ENCODE assay signal across 19 mouse cellular contexts in genomic region chr10:122711381-122711811, GRCm38 (mm10). TPM values are rescaled to one million over a fixed set of nuclear protein-coding genes. Genes with fewer than 3 reads are reported as not detected.
DNase-seq lines count a peak whose midpoint lies in the region; ATAC-seq lines count a peak whose summit lies in the region.
"Had no signal": no experiment of that assay in that cellular context is flagged by ENCODE, and none has a peak within 500 bp of the region (broad histone marks: within the 10 kb centered on the region; RNA-seq: fewer than 3 reads in every experiment).

No protein-coding gene starts in this region.

- H3K9ac ChIP-seq in forebrain, embryonic 13.5 days = no peak overlapping the region
- no peak overlapping the region for H3K9ac ChIP-seq in forebrain, embryonic 11.5 days (ENCODE audit: low read length)
- 0 out of 2 replicates have a peak overlapping the region, but pooled peaks have one; percentile 7 for H3K9ac ChIP-seq in midbrain, embryonic 14.5 days (replicated peaks; ENCODE audit: low read length)
- no peak overlapping the region; the same call in 1 of the 2 replicates for H3K9ac ChIP-seq in midbrain, embryonic 13.5 days (replicated peaks)
- no peak overlapping the region for H3K9ac ChIP-seq in forebrain, embryonic 16.5 days (replicated peaks; ENCODE audit: low read depth, low read length)
- H3K9ac ChIP-seq in neural tube, embryonic 15.5 days (replicated peaks) = no peak overlapping the region
- H3K9ac ChIP-seq: heart, embryonic 13.5 days; liver, embryonic 12.5 days; lung, embryonic 14.5 days; stomach, embryonic 15.5 days had no signal

- no peaks in the 10 kb centered on the region for H3K9me3 ChIP-seq in forebrain, embryonic 13.5 days (replicated peaks)
- H3K9me3 ChIP-seq in forebrain, embryonic 11.5 days (ENCODE audit: control insufficient read depth, low read length) = no peaks in the 10 kb centered on the region
- no peaks in the 10 kb centered on the region for H3K9me3 ChIP-seq in midbrain, embryonic 14.5 days (ENCODE audit: control insufficient read depth, low read length)
- no peaks in the 10 kb centered on the region for H3K9me3 ChIP-seq in midbrain, embryonic 13.5 days
- no peaks in the 10 kb centered on the region for H3K9me3 ChIP-seq in forebrain, embryonic 16.5 days (ENCODE audit: control insufficient read depth, low read length)
- no peaks in the 10 kb centered on the region for H3K9me3 ChIP-seq in neural tube, embryonic 15.5 days (replicated peaks)
- H3K9me3 ChIP-seq: heart, embryonic 13.5 days; liver, embryonic 12.5 days; stomach, embryonic 15.5 days had no signal

- H3K36me3 ChIP-seq in forebrain, embryonic 13.5 days (ENCODE audit: poor library complexity, severe bottlenecking) = no peaks in the 10 kb centered on the region
- no peaks in the 10 kb centered on the region for H3K36me3 ChIP-seq in forebrain, embryonic 11.5 days (ENCODE audit: control insufficient read depth, insufficient read depth, low read length)
- H3K36me3 ChIP-seq in midbrain, embryonic 14.5 days (ENCODE audit: control insufficient read depth, insufficient read depth, low read length) = no peaks in the 10 kb centered on the region
- no peaks in the 10 kb centered on the region for H3K36me3 ChIP-seq in midbrain, embryonic 13.5 days
- H3K36me3 ChIP-seq in forebrain, embryonic 16.5 days (ENCODE audit: control insufficient read depth, insufficient read depth) = no peaks in the 10 kb centered on the region
- no peaks in the 10 kb centered on the region for H3K36me3 ChIP-seq in neural tube, embryonic 15.5 days
- H3K36me3 ChIP-seq: heart, embryonic 13.5 days; liver, embryonic 12.5 days; stomach, embryonic 15.5 days had no signal

- no peak for DNase-seq in forebrain, embryonic 11.5 days (ENCODE audit: low spot score)
- no peak for DNase-seq in midbrain, embryonic 14.5 days
- DNase-seq in urinary bladder, postnatal 25 days (ENCODE audit: low spot score) = no peak
- no peak for DNase-seq in cerebellum, adult 9-10 months
- DNase-seq: adrenal gland, adult 8-10 months; cerebellum, adult 18-20 months; heart, postnatal 4 days; kidney, postnatal 4 days; lung, embryonic 14.5 days; thymus, adult 2 months had no signal

- H3K4me3 ChIP-seq in forebrain, embryonic 13.5 days = no peak overlapping the region
- H3K4me3 ChIP-seq in forebrain, embryonic 11.5 days (ENCODE audit: low read depth, low read length) = no peak overlapping the region
- H3K4me3 ChIP-seq in midbrain, embryonic 14.5 days (replicated peaks; ENCODE audit: low read depth, low read length) = no peak overlapping the region
- no peak overlapping the region for H3K4me3 ChIP-seq in midbrain, embryonic 13.5 days (replicated peaks)
- H3K4me3 ChIP-seq in forebrain, embryonic 16.5 days (replicated peaks; ENCODE audit: low read length) = no peak overlapping the region
- no peak overlapping the region for H3K4me3 ChIP-seq in neural tube, embryonic 15.5 days (replicated peaks)
- H3K4me3 ChIP-seq: heart, embryonic 13.5 days; liver, embryonic 12.5 days; stomach, embryonic 15.5 days had no signal

- H3K4me2 ChIP-seq in forebrain, embryonic 13.5 days = no peak overlapping the region
- H3K4me2 ChIP-seq in forebrain, embryonic 11.5 days (ENCODE audit: low read depth, low read length, severe bottlenecking) = no peak overlapping the region
- H3K4me2 ChIP-seq in midbrain, embryonic 14.5 days (ENCODE audit: low read length) = no peak overlapping the region
- H3K4me2 ChIP-seq in midbrain, embryonic 13.5 days (replicated peaks) = no peak overlapping the region
- no peak overlapping the region for H3K4me2 ChIP-seq in forebrain, embryonic 16.5 days (ENCODE audit: low read length)
- H3K4me2 ChIP-seq in neural tube, embryonic 15.5 days = no peak overlapping the region
- H3K4me2 ChIP-seq: heart, embryonic 13.5 days; liver, embryonic 12.5 days; lung, embryonic 14.5 days; stomach, embryonic 15.5 days had no signal

- H3K27ac ChIP-seq in forebrain, embryonic 13.5 days = peak overlapping the region; percentile 22
- no peak overlapping the region for H3K27ac ChIP-seq in forebrain, embryonic 11.5 days (ENCODE audit: low read depth, low read length)
- no peak overlapping the region for H3K27ac ChIP-seq in midbrain, embryonic 14.5 days (replicated peaks; ENCODE audit: low read depth, low read length)
- no peak overlapping the region for H3K27ac ChIP-seq in midbrain, embryonic 13.5 days
- no peak overlapping the region; the same call in none of the 2 replicates for H3K27ac ChIP-seq in forebrain, embryonic 16.5 days (ENCODE audit: low read length)
- peak overlapping the region; percentile 14 for H3K27ac ChIP-seq in neural tube, embryonic 15.5 days (replicated peaks)
- H3K27ac ChIP-seq: heart, embryonic 13.5 days; liver, embryonic 12.5 days; stomach, embryonic 15.5 days had no signal

- no peaks in the 10 kb centered on the region for H3K27me3 ChIP-seq in forebrain, embryonic 13.5 days
- H3K27me3 ChIP-seq in forebrain, embryonic 11.5 days (ENCODE audit: control insufficient read depth, insufficient read depth, low read length) = no peaks in the 10 kb centered on the region
- no peaks in the 10 kb centered on the region for H3K27me3 ChIP-seq in midbrain, embryonic 14.5 days (ENCODE audit: control insufficient read depth, insufficient read depth, low read length)
- no peaks in the 10 kb centered on the region for H3K27me3 ChIP-seq in midbrain, embryonic 13.5 days
- H3K27me3 ChIP-seq in forebrain, embryonic 16.5 days (replicated peaks; ENCODE audit: control insufficient read depth, insufficient read depth, low read length) = no peaks in the 10 kb centered on the region
- no peaks in the 10 kb centered on the region for H3K27me3 ChIP-seq in neural tube, embryonic 15.5 days (replicated peaks)
- H3K27me3 ChIP-seq: CH12.LX; heart, embryonic 13.5 days; liver, embryonic 12.5 days; stomach, embryonic 15.5 days had no signal

- peak; percentile 61; the same call in 1 of the 2 replicates for ATAC-seq in forebrain, embryonic 13.5 days
- no peak for ATAC-seq in forebrain, embryonic 11.5 days (replicated peaks; ENCODE audit: low FRiP score)
- no peak for ATAC-seq in midbrain, embryonic 14.5 days (ENCODE audit: low FRiP score, low TSS enrichment)
- ATAC-seq in midbrain, embryonic 13.5 days = no peak
- ATAC-seq in forebrain, embryonic 16.5 days = peak; percentile 74
- no peak; the same call in 1 of the 2 replicates for ATAC-seq in neural tube, embryonic 15.5 days (ENCODE audit: low FRiP score)
- ATAC-seq: intestine, postnatal 0 days; liver, embryonic 12.5 days had no signal

- H3K4me1 ChIP-seq in forebrain, embryonic 13.5 days = peaks cover 38% of the 10 kb centered on the region
- peaks cover 6% of the 10 kb centered on the region for H3K4me1 ChIP-seq in forebrain, embryonic 11.5 days (replicated peaks; ENCODE audit: control insufficient read depth, insufficient read depth, low read length)
- peaks cover 31% of the 10 kb centered on the region for H3K4me1 ChIP-seq in midbrain, embryonic 14.5 days (ENCODE audit: control insufficient read depth, insufficient read depth, low read length)
- peaks cover 32% of the 10 kb centered on the region for H3K4me1 ChIP-seq in midbrain, embryonic 13.5 days (replicated peaks)
- peaks cover 27% of the 10 kb centered on the region for H3K4me1 ChIP-seq in forebrain, embryonic 16.5 days (replicated peaks; ENCODE audit: control insufficient read depth, insufficient read depth, low read length)
- peaks cover 49% of the 10 kb centered on the region for H3K4me1 ChIP-seq in neural tube, embryonic 15.5 days
- H3K4me1 ChIP-seq: liver, embryonic 12.5 days; stomach, embryonic 15.5 days had no signal

- WGBS in forebrain, embryonic 13.5 days = 31% methylated on average over 6 of the region's 6 CpGs
- WGBS in forebrain, embryonic 11.5 days = 55% methylated on average over 6 of the region's 6 CpGs
- 45% methylated on average over 6 of the region's 6 CpGs for WGBS in midbrain, embryonic 14.5 days
- 41% methylated on average over 6 of the region's 6 CpGs for WGBS in midbrain, embryonic 13.5 days
- 14% methylated on average over 6 of the region's 6 CpGs for WGBS in forebrain, embryonic 16.5 days
- WGBS in neural tube, embryonic 15.5 days = 43% methylated on average over 6 of the region's 6 CpGs

RNA-seq across cellular contexts. Expression of gene Ppm1h, which starts 32.8 kb away (rescaled TPM):
- 6.5 and 7.0 TPM in 2 replicates for polyA plus RNA-seq in forebrain, embryonic 13.5 days (2015; fragmentation: Nextera tagmentation; extraction: Ambion mirVana)
- polyA plus RNA-seq in forebrain, embryonic 11.5 days (2014; fragmentation: Nextera tagmentation; extraction: Ambion mirVana) = 3.6 and 4.1 TPM in 2 replicates
- 19.8 and 23.3 TPM in 2 replicates for polyA plus RNA-seq in midbrain, embryonic 14.5 days (2014; fragmentation: Nextera tagmentation; extraction: Ambion mirVana)
- 12.6 and 14.8 TPM in 2 replicates for polyA plus RNA-seq in midbrain, embryonic 13.5 days (2015; fragmentation: Nextera tagmentation; extraction: Ambion mirVana)
- polyA plus RNA-seq in forebrain, embryonic 16.5 days (2015; fragmentation: Nextera tagmentation; extraction: Ambion mirVana) = 10.7 and 12.2 TPM in 2 replicates
- 32.6 and 35.1 TPM in 2 replicates for polyA plus RNA-seq in neural tube, embryonic 15.5 days (2015; fragmentation: Nextera tagmentation; extraction: Ambion mirVana)

Comparison
In these comparisons a context has a peak if more than half of its experiments do, and no peak if none do; other contexts are left out.
1. ATAC-seq: peak in forebrain, embryonic 13.5 days (single experiment) and forebrain, embryonic 16.5 days (single experiment); none in forebrain, embryonic 11.5 days (single experiment), midbrain, embryonic 14.5 days (single experiment), midbrain, embryonic 13.5 days (single experiment) and neural tube, embryonic 15.5 days (single experiment).
2. H3K27ac ChIP-seq: peak in forebrain, embryonic 13.5 days (single experiment) and neural tube, embryonic 15.5 days (single experiment); none in forebrain, embryonic 11.5 days (single experiment), midbrain, embryonic 14.5 days (single experiment), midbrain, embryonic 13.5 days (single experiment) and forebrain, embryonic 16.5 days (single experiment).